Mouse (Mus musculus) midbrain, embryonic 11.5 days (tissue): ENCODE data around the gene Prkn. TPM values are rescaled to one million over a fixed set of nuclear protein-coding genes. Genes with fewer than 3 reads are reported as not detected.
"Not testable (repeated sequence)": the region's sequence is repeated elsewhere in the genome, so short reads cannot be mapped to it uniquely, and the experiment has no call there.

Experiments used
- ATAC-seq: fragments of 200-750 bp; cut with Nextera tagmentation; 2 replicates; pipeline ENCODE4 v1.8.0; 2017; ENCODE audit warnings: moderate TSS enrichment, moderate library complexity; ENCODE audit not compliant: low FRiP score
- DNase-seq: peaks from one replicate; pipeline ENCODE4 v3.0.0; 2015; ENCODE audit warnings: low spot score; ENCODE audit errors: missing footprints
- H3K27ac ChIP-seq: fragments of 300-500 bp; sonication (generic); 2 replicates; pipeline ENCODE4 v1.5.1; 2014; ENCODE audit warnings: low read depth, low read length
- H3K27me3 ChIP-seq: fragments of 300-500 bp; sonication (generic); 2 replicates; pipeline ENCODE4 v1.6.1; 2014; ENCODE audit warnings: mild to moderate bottlenecking, low read length, moderate library complexity, mixed read lengths; ENCODE audit not compliant: control insufficient read depth, insufficient read depth
- H3K36me3 ChIP-seq: fragments of 300-500 bp; sonication (generic); 2 replicates; pipeline ENCODE4 v1.6.1; 2014; ENCODE audit warnings: mild to moderate bottlenecking, low read length, moderate library complexity, mixed read lengths; ENCODE audit not compliant: control insufficient read depth, insufficient read depth
- H3K4me1 ChIP-seq: fragments of 300-500 bp; sonication (generic); 2 replicates; pipeline ENCODE4 v1.6.1; 2014; ENCODE audit warnings: low read length; ENCODE audit not compliant: control insufficient read depth, insufficient read depth
- H3K4me2 ChIP-seq: fragments of 300-500 bp; sonication (generic); 2 replicates; pipeline ENCODE4 v1.6.1; 2014; ENCODE audit warnings: mild to moderate bottlenecking, moderate library complexity
- H3K4me3 ChIP-seq: fragments of 300-500 bp; sonication (generic); 2 replicates; pipeline ENCODE4 v1.5.1; 2014; ENCODE audit warnings: low read depth, low read length
- H3K9ac ChIP-seq: fragments of 300-500 bp; sonication (generic); 2 replicates; pipeline ENCODE4 v1.6.1; 2014; ENCODE audit warnings: low read length
- H3K9me3 ChIP-seq: fragments of 300-500 bp; sonication (generic); 2 replicates; pipeline ENCODE4 v1.6.1; 2016; ENCODE audit warnings: low read length; ENCODE audit not compliant: control insufficient read depth
- WGBS: fragments of 180-500 bp; shearing (Covaris S2); extraction: QIAGEN DNeasy Blood & Tissue Kit; methylation state at CpG from one replicate; pipeline ENCODE4 v1.1.7; 2014; 5-methylcytosine and 5-hydroxymethylcytosine counted together
- polyA plus RNA-seq: library from polyadenylated mRNA; unstranded; fragments of >200 nt; fragmentation: Nextera tagmentation; extraction: Ambion mirVana; gene quantifications from 2 replicates; pipeline ENCODE4 v1.2.1, GENCODE M21; 2014

Prkn gene
- polyA plus RNA-seq, 1 experiment from 2014 or later, result 0.82 TPM

GRCm38 (mm10) chr17:11989296-11989695, 1149.1 kb downstream of the Prkn start:
- no peaks in the 10 kb centered on the region for H3K4me1 ChIP-seq
- DNase-seq, result no peak
- H3K27me3 ChIP-seq, result no peaks in the 10 kb centered on the region
- no peak overlapping the region for H3K9ac ChIP-seq
- no peak overlapping the region for H3K27ac ChIP-seq
- no peaks in the 10 kb centered on the region for H3K36me3 ChIP-seq
- 90% methylated on average over 4 of the region's 4 CpGs for WGBS
- no peaks in the 10 kb centered on the region for H3K9me3 ChIP-seq
- ATAC-seq, result no peak
- no peak overlapping the region for H3K4me3 ChIP-seq
- H3K4me2 ChIP-seq, result no peak overlapping the region

GRCm38 (mm10) chr17:11990386-11991087, 1150.4 kb downstream of the Prkn start:
- H3K27ac ChIP-seq, result no peak overlapping the region
- H3K4me1 ChIP-seq, result no peaks in the 10 kb centered on the region
- no peaks in the 10 kb centered on the region for H3K9me3 ChIP-seq
- whole genome bisulfite sequencing, result 85% methylated on average over 11 of the region's 11 CpGs
- no peak overlapping the region for H3K4me3 ChIP-seq
- H3K4me2 ChIP-seq, result no peak overlapping the region
- no peaks in the 10 kb centered on the region for H3K27me3 ChIP-seq
- ATAC-seq (no peak), DNase-seq (no peak)
- no peak overlapping the region for H3K9ac ChIP-seq
- H3K36me3 ChIP-seq, result no peaks in the 10 kb centered on the region

- no peak overlapping the region for H3K4me3 ChIP-seq
- peak; percentile 89 for DNase-seq
- WGBS, result 40% methylated on average over 8 of the region's 8 CpGs
- no peaks in the 10 kb centered on the region for H3K9me3 ChIP-seq
- no peak overlapping the region for H3K4me2 ChIP-seq
- H3K27ac ChIP-seq, result no peak overlapping the region
- H3K36me3 ChIP-seq, result no peaks in the 10 kb centered on the region
- peak; percentile 42; the same call in 1 of the 2 replicates for ATAC-seq
- no peaks in the 10 kb centered on the region for H3K4me1 ChIP-seq
- H3K27me3 ChIP-seq, result no peaks in the 10 kb centered on the region
- no peak overlapping the region for H3K9ac ChIP-seq
Observed at GRCm38 (mm10) chr17:11993249-11993648, 1153.1 kb downstream of the Prkn start.

- H3K27me3 ChIP-seq, result no peaks in the 10 kb centered on the region
- no peaks in the 10 kb centered on the region for H3K9me3 ChIP-seq
- no peak for DNase-seq
- no peaks in the 10 kb centered on the region for H3K4me1 ChIP-seq
- no peak overlapping the region for H3K9ac ChIP-seq
- no peak overlapping the region for H3K27ac ChIP-seq
- H3K4me3 ChIP-seq, result no peak overlapping the region
- 81% methylated on average over 3 of the region's 3 CpGs for WGBS
- H3K36me3 ChIP-seq, result no peaks in the 10 kb centered on the region
- ATAC-seq, result no peak
- H3K4me2 ChIP-seq, result no peak overlapping the region
Observed at GRCm38 (mm10) chr17:11994252-11994651, 1154.1 kb downstream of the Prkn start.

GRCm38 (mm10) chr17:11994754-11995153, 1154.6 kb downstream of the Prkn start:
- H3K4me1 ChIP-seq, H3K4me2 ChIP-seq, H3K4me3 ChIP-seq, H3K27me3 ChIP-seq, DNase-seq, H3K9me3 ChIP-seq, ATAC-seq, H3K36me3 ChIP-seq, H3K27ac ChIP-seq, H3K9ac ChIP-seq: not testable (repeated sequence)
- 81% methylated on average over 3 of the region's 3 CpGs for WGBS

- Histone ChIP-seq H3K9me3 (no peaks in the 10 kb centered on the region), H3K4me2 (no peak overlapping the region), H3K9ac (no peak overlapping the region), H3K27ac (no peak overlapping the region), H3K4me3 (no peak overlapping the region), H3K27me3 (no peaks in the 10 kb centered on the region), H3K4me1 (no peaks in the 10 kb centered on the region), H3K36me3 (no peaks in the 10 kb centered on the region)
- ATAC-seq (no peak), DNase-seq (no peak)
- 91% methylated on average over 3 of the region's 3 CpGs for WGBS
Observed at GRCm38 (mm10) chr17:11995522-11995921, 1155.3 kb downstream of the Prkn start.

GRCm38 (mm10) chr17:11996311-11996710, 1156.1 kb downstream of the Prkn start:
- WGBS, result 87% methylated on average over 9 of the region's 9 CpGs
- Histone ChIP-seq H3K27ac (no peak overlapping the region), H3K9me3 (no peaks in the 10 kb centered on the region), H3K4me1 (no peaks in the 10 kb centered on the region), H3K4me2 (no peak overlapping the region), H3K4me3 (no peak overlapping the region), H3K9ac (no peak overlapping the region), H3K27me3 (no peaks in the 10 kb centered on the region), H3K36me3 (no peaks in the 10 kb centered on the region)
- DNase-seq (no peak), ATAC-seq (no peak)

GRCm38 (mm10) chr17:12000285-12000684, 1160.1 kb downstream of the Prkn start:
- DNase-seq (no peak), ATAC-seq (no peak)
- WGBS, result 71% methylated on average over 9 of the region's 9 CpGs
- Histone ChIP-seq H3K27ac (no peak overlapping the region), H3K9me3 (no peaks in the 10 kb centered on the region), H3K4me2 (no peak overlapping the region), H3K4me3 (no peak overlapping the region), H3K27me3 (no peaks in the 10 kb centered on the region), H3K36me3 (no peaks in the 10 kb centered on the region), H3K9ac (no peak overlapping the region), H3K4me1 (no peaks in the 10 kb centered on the region)

- Histone ChIP-seq H3K9me3 (no peaks in the 10 kb centered on the region), H3K27me3 (no peaks in the 10 kb centered on the region), H3K4me3 (no peak overlapping the region), H3K36me3 (no peaks in the 10 kb centered on the region), H3K27ac (no peak overlapping the region), H3K9ac (no peak overlapping the region), H3K4me2 (no peak overlapping the region), H3K4me1 (no peaks in the 10 kb centered on the region)
- WGBS, result 39% methylated on average over 3 of the region's 3 CpGs
- ATAC-seq (no peak), DNase-seq (peak; percentile 37)
Observed at GRCm38 (mm10) chr17:12021326-12021725, 1181.1 kb downstream of the Prkn start.
